Mouse (Mus musculus) myocyte (in vitro differentiated cells): Measurements from ENCODE around the gene Tnrc6a. TPM values are rescaled to one million over a fixed set of nuclear protein-coding genes. Genes with fewer than 3 reads are reported as not detected.

ENCODE experiments used
- H3K27me3 ChIP-seq: one replicate; pipeline ENCODE4 v1.6.1; 2011; ENCODE audit not compliant: control insufficient read depth, insufficient read depth, insufficient read length
- H3K36me3 ChIP-seq: one replicate; pipeline ENCODE4 v1.6.1; 2011; ENCODE audit not compliant: control insufficient read depth, insufficient read depth
- H3K4me2 ChIP-seq: one replicate; pipeline ENCODE4 v1.6.1; 2011; ENCODE audit warnings: low read depth, control low read depth
- H3K4me3 ChIP-seq: one replicate; pipeline ENCODE4 v1.5.1; 2011; ENCODE audit warnings: mild to moderate bottlenecking, control low read depth, moderate library complexity
- H3K79me2 ChIP-seq: one replicate; pipeline ENCODE4 v1.6.1; 2011; ENCODE audit not compliant: control insufficient read depth, insufficient read depth
- H3ac ChIP-seq: one replicate; pipeline ENCODE4 v1.6.1; 2011; ENCODE audit not compliant: control insufficient read depth, insufficient read length
- CEBPB ChIP-seq: IDR thresholded peaks from 2 replicates; pipeline ENCODE4 v1.6.1; 2011; ENCODE audit warnings: mild to moderate bottlenecking, moderate library complexity; ENCODE audit not compliant: poor library complexity, insufficient read depth, severe bottlenecking
- E2F4 ChIP-seq: IDR thresholded peaks from one replicate; pipeline ENCODE4 v1.6.1; 2011; ENCODE audit warnings: mild to moderate bottlenecking, control low read depth, moderate library complexity; ENCODE audit not compliant: insufficient read depth
- MAX ChIP-seq: IDR thresholded peaks from one replicate; pipeline ENCODE4 v1.6.1; 2011; ENCODE audit warnings: low read depth, mild to moderate bottlenecking, control low read depth
- MYOD1 ChIP-seq, 3 experiments: IDR thresholded peaks; one replicate each; pipeline ENCODE4 v1.6.1; 2011; ENCODE audit warnings: control low read depth in 2 of 3, low read depth in 2 of 3, mild to moderate bottlenecking in 2 of 3, moderate library complexity in 1 of 3; ENCODE audit not compliant: insufficient read length in 2 of 3, control insufficient read depth in 1 of 3
- MYOG ChIP-seq, 3 experiments: IDR thresholded peaks; one replicate each; pipeline ENCODE4 v1.6.1; 2011; ENCODE audit warnings: control low read depth in 2 of 3, low read depth in 2 of 3, mild to moderate bottlenecking in 2 of 3; ENCODE audit not compliant: insufficient read length in 2 of 3, control insufficient read depth in 1 of 3, insufficient read depth in 1 of 3
- POLR2A ChIP-seq: IDR thresholded peaks from one replicate; pipeline ENCODE4 v1.6.1; 2011; ENCODE audit warnings: low read depth, mild to moderate bottlenecking, control low read depth, moderate library complexity; ENCODE audit not compliant: insufficient read length
- POLR2AphosphoS2 ChIP-seq: IDR thresholded peaks from one replicate; pipeline ENCODE4 v1.6.1; 2011; ENCODE audit warnings: low read depth, control low read depth; ENCODE audit not compliant: insufficient read length
- REST ChIP-seq: IDR thresholded peaks from one replicate; pipeline ENCODE4 v1.6.1; 2011; ENCODE audit warnings: mild to moderate bottlenecking, control low read depth, moderate library complexity; ENCODE audit not compliant: insufficient read depth, insufficient read length
- SRF ChIP-seq: IDR thresholded peaks from one replicate; pipeline ENCODE4 v1.6.1; 2011; ENCODE audit warnings: low read depth; ENCODE audit not compliant: control insufficient read depth, insufficient read length
- TCF12 ChIP-seq: IDR thresholded peaks from one replicate; pipeline ENCODE4 v1.6.1; 2011; ENCODE audit warnings: mild to moderate bottlenecking, control low read depth; ENCODE audit not compliant: poor library complexity, insufficient read depth, severe bottlenecking
- TCF3 ChIP-seq: IDR thresholded peaks from one replicate; pipeline ENCODE4 v1.6.1; 2011; ENCODE audit warnings: low read depth, control low read depth; ENCODE audit not compliant: insufficient read length
- USF1 ChIP-seq: IDR thresholded peaks from one replicate; pipeline ENCODE4 v1.6.1; 2011; ENCODE audit warnings: low read depth, mild to moderate bottlenecking, control low read depth, moderate library complexity
- polyA plus RNA-seq: library from polyadenylated mRNA; unstranded; fragments of >200 nt; fragmentation: generic; extraction: Trizol; gene quantifications from one replicate; pipeline ENCODE4 v1.2.1, GENCODE M21; 2012; ENCODE audit warnings: missing spikeins

Gene Tnrc6a
- polyA plus RNA-seq, 1 experiment, result 8.6 TPM

DNA sequence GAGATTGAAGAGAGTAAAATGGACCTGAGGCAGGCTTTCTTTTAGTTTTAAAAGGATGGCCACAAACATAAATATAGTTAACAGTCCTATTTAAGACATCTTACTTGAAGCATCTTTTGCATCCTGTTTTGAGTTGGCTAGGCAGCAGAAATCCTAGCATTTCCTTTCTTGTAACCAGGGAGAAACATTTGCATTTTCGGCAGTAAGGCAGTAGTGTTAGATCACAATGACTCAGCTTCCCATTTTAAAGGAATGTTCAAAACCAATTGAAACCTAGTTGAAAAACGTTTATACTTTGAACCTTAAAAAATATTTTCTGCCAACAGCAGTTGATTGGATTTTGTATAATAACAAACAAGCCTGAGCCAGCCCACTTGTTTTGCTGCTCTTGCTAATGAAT lies 6.5 kb downstream of the Tnrc6a start:
- Histone ChIP-seq H3K4me2 (peak overlapping the region; percentile 18), H3K79me2 (peaks cover 100% of the 10 kb centered on the region), H3ac (no peak overlapping the region), H3K36me3 (peaks cover 11% of the 10 kb centered on the region), H3K27me3 (no peaks in the 10 kb centered on the region), H3K4me3 (no peak overlapping the region)
- TF ChIP-seq TCF3 (no peak), USF1 (no peak)

GRCm38 (mm10) chr7:123132401-123132800 lies 8.7 kb downstream of the Tnrc6a start:
- peaks cover 100% of the 10 kb centered on the region for H3K79me2 ChIP-seq
- no peak overlapping the region for H3ac ChIP-seq
- H3K4me3 ChIP-seq, result no peak overlapping the region
- H3K36me3 ChIP-seq, result peaks cover 11% of the 10 kb centered on the region
- no peaks in the 10 kb centered on the region for H3K27me3 ChIP-seq
- TF ChIP-seq USF1 (no peak), MYOD1 (IDR thresholded peaks at IDR 0.05; ENCODE audit: control insufficient read depth in 1 of 3, insufficient read length in 2 of 3, low read depth in 2 of 3) (no peak), TCF12 (no peak), E2F4 (no peak), CEBPB (no peak), REST (no peak), POLR2AphosphoS2 (no peak), MYOG (IDR thresholded peaks at IDR 0.05; ENCODE audit: control insufficient read depth in 1 of 3, insufficient read depth in 1 of 3, insufficient read length in 2 of 3, low read depth in 2 of 3) (no peak), MAX (no peak), SRF (no peak), TCF3 (no peak)
- no peak overlapping the region for H3K4me2 ChIP-seq

DNA sequence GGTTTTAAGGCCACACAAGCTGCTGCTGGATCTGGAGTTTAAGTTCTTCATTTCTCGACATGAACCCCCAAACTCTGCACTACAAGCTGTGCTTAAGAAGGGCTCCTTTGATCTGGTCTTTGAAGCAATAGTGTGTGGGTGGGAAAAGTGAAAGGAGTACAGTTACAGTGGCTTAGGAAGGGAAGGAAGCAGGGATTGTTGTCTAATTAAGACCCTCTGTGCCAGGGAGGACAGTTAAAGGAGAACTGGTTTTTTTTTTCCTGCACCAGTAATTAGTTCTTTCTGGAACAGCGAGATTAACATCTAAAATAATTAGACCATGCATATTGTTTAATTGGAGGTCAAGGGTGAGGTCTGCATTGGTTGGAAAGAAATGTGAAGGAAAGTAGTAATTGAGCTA lies 11.2 kb downstream of the Tnrc6a start:
- H3K79me2 ChIP-seq, result peaks cover 100% of the 10 kb centered on the region
- no peak overlapping the region for H3K4me3 ChIP-seq
- TF ChIP-seq MAX (no peak), REST (no peak), TCF3 (no peak), MYOD1 (IDR thresholded peaks at IDR 0.05; ENCODE audit: control insufficient read depth in 1 of 3, insufficient read length in 2 of 3, low read depth in 2 of 3) (no peak), POLR2AphosphoS2 (no peak), CEBPB (no peak), E2F4 (no peak), TCF12 (no peak), POLR2A (no peak), MYOG (IDR thresholded peaks at IDR 0.05; ENCODE audit: control insufficient read depth in 1 of 3, insufficient read depth in 1 of 3, insufficient read length in 2 of 3, low read depth in 2 of 3) (no peak), SRF (no peak)
- peaks cover 11% of the 10 kb centered on the region for H3K36me3 ChIP-seq
- no peaks in the 10 kb centered on the region for H3K27me3 ChIP-seq
- no peak overlapping the region for H3ac ChIP-seq
- peak overlapping the region; percentile 41 for H3K4me2 ChIP-seq

DNA sequence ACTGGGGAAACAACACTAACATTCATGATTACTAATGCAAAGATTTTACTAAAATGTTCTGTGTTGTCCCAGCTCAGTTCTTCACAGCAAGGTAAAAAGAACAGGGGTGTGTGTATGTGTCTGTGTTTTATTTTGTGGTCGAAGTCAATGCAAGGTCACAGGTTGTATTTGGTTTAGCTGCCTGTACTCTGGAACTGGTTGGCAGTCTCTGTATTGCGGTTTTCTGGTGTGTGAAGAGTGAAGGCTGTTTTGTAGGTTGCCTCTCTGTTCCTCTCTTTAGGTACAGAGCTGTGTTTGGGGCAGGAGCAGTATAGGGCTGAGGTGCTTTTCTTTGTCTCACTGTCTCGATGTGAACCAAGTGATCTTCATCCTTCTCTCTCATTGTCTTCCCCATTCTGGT lies 12.0 kb downstream of the Tnrc6a start:
- Histone ChIP-seq H3K4me2 (no peak overlapping the region), H3K79me2 (peaks cover 100% of the 10 kb centered on the region), H3K4me3 (no peak overlapping the region), H3K27me3 (no peaks in the 10 kb centered on the region), H3K36me3 (peaks cover 18% of the 10 kb centered on the region), H3ac (no peak overlapping the region)
- TF ChIP-seq CEBPB (no peak), POLR2AphosphoS2 (no peak), SRF (no peak), MAX (no peak), USF1 (no peak), E2F4 (no peak), POLR2A (no peak), TCF3 (no peak), TCF12 (no peak), REST (no peak), MYOG (IDR thresholded peaks at IDR 0.05; ENCODE audit: control insufficient read depth in 1 of 3, insufficient read depth in 1 of 3, insufficient read length in 2 of 3, low read depth in 2 of 3) (no peak), MYOD1 (IDR thresholded peaks at IDR 0.05; ENCODE audit: control insufficient read depth in 1 of 3, insufficient read length in 2 of 3, low read depth in 2 of 3) (no peak)

DNA sequence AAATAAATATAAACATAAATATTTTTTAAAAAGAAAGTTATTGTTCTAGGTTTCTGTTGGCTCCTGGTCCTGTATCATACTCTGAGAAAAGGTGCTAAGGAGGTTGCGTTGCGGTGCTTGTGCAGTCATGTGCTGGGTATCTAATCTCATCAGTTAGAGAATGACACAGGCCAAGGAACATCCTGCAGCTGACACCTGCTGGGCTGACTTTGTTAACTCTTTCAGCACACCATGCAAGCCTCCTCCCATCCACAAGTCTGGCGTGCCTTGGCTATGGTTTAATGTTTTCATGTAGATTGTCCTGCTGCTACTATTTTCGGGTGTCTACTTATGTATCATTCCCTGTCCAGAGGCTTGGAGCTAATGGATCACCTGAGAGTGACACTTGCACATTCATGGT lies 14.3 kb downstream of the Tnrc6a start:
- Histone ChIP-seq H3K79me2 (peaks cover 100% of the 10 kb centered on the region), H3K27me3 (no peaks in the 10 kb centered on the region), H3K4me2 (no peak overlapping the region), H3K36me3 (peaks cover 18% of the 10 kb centered on the region), H3ac (no peak overlapping the region), H3K4me3 (no peak overlapping the region)
- TF ChIP-seq POLR2AphosphoS2, result no peak
- no peak for TF ChIP-seq REST
- TF ChIP-seq MYOG (IDR thresholded peaks at IDR 0.05; ENCODE audit: control insufficient read depth in 1 of 3, insufficient read depth in 1 of 3, insufficient read length in 2 of 3, low read depth in 2 of 3), result no peak
- TF ChIP-seq MAX, result no peak
- no peak for TF ChIP-seq CEBPB
- TF ChIP-seq TCF12, result no peak
- TF ChIP-seq MYOD1 (IDR thresholded peaks at IDR 0.05; ENCODE audit: control insufficient read depth in 1 of 3, insufficient read length in 2 of 3, low read depth in 2 of 3), result no peak
- TF ChIP-seq E2F4, result no peak
- no peak for TF ChIP-seq SRF
- TF ChIP-seq POLR2A, result no peak
- TF ChIP-seq TCF3, result no peak
- no peak for TF ChIP-seq USF1
